Mouse (Mus musculus): Measurements from ENCODE around the gene Pak6.

GRCm38 (mm10) chr2:118709655-118710221, 46.6 kb downstream of the Pak6 start:
- TF ChIP-seq CTCF (IDR thresholded peaks at IDR 0.05; ENCODE audit: insufficient read depth, low read length) (no peak), POLR2A (IDR thresholded peaks at IDR 0.05; ENCODE audit: borderline replicate concordance, extremely low read depth, low read depth, low read length) (no peak)
